ENCODE assay signal across 20 mouse cellular contexts in the genomic region with DNA sequence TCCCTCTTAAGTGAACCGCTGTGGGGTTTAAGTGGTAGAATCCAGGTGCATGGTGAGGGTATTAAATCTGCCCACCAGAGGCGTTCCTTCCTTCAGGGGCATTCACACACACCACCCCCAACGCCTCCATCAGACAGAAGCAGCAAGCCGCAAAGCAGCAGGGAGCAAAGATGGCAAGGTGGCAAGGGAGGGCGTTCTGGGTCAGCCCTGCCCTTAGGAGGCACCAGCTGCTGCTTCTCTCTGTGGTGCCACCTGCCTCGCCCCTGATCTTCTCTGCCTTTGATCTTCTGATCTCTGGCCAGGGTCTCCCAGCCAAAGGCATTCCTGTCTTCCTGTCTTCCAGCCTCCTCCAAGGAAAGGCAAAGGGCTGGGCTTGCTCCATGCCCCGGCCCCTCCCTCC. TPM values are rescaled to one million over a fixed set of nuclear protein-coding genes. Genes with fewer than 3 reads are reported as not detected.
DNase-seq lines count a peak whose midpoint lies in the region; TF ChIP-seq lines count a peak whose summit lies in the region.
"Had no signal": no experiment of that assay in that cellular context is flagged by ENCODE, and none has a peak within 500 bp of the region (broad histone marks: within the 10 kb centered on the region; RNA-seq: fewer than 3 reads in every experiment).

No protein-coding gene starts in this region.

- peaks cover 23% of the 10 kb centered on the region for H3K4me1 ChIP-seq in limb, embryonic 10.5 days

- no peaks in the 10 kb centered on the region for H3K36me3 ChIP-seq in myocyte (ENCODE audit: control insufficient read depth, insufficient read depth)
- no peaks in the 10 kb centered on the region for H3K36me3 ChIP-seq in limb, embryonic 10.5 days
- H3K36me3 ChIP-seq: embryonic facial prominence, embryonic 12.5 days; forebrain, embryonic 15.5 days; G1E; heart, embryonic 12.5 days; hindbrain, embryonic 10.5 days had no signal

- H3K9me3 ChIP-seq in limb, embryonic 10.5 days (replicated peaks) = no peaks in the 10 kb centered on the region
- H3K9me3 ChIP-seq: embryonic facial prominence, embryonic 12.5 days; forebrain, embryonic 15.5 days; G1E; heart, embryonic 12.5 days; hindbrain, embryonic 10.5 days had no signal

- H3ac ChIP-seq in myocyte (ENCODE audit: control insufficient read depth, insufficient read length) = no peak overlapping the region

- H3K27ac ChIP-seq in gastrocnemius, adult 2 months = no peak overlapping the region
- no peak overlapping the region for H3K27ac ChIP-seq in limb, embryonic 10.5 days
- H3K27ac ChIP-seq: embryonic facial prominence, embryonic 12.5 days; forebrain, embryonic 15.5 days; heart, adult 2 months; hindbrain, embryonic 10.5 days; hindbrain, embryonic 14.5 days had no signal

- WGBS in limb, embryonic 10.5 days = 20% methylated on average over 7 of the region's 7 CpGs

- peak; percentile 6 for DNase-seq in gastrocnemius, adult 2 months
- DNase-seq in gastrocnemius, postnatal 25 days = no peak
- peak; percentile 40 to 50 for DNase-seq in thymus, postnatal 10 days (ENCODE audit: low spot score in 2 of 2)
- DNase-seq in thymus, postnatal 4 days = peak; percentile 55
- DNase-seq in limb, embryonic 10.5 days (ENCODE audit: low spot score) = no peak
- DNase-seq in kidney, adult 18-20 months = no peak
- DNase-seq: adrenal gland, adult 8-10 months; adrenal gland, postnatal 36 days; B cell, adult 2 months; cerebellum, adult 2 months; cerebellum, postnatal 10 days; gastrocnemius, postnatal 10 days; heart, adult 2 months had no signal

- H3K27me3 ChIP-seq in myocyte (ENCODE audit: control insufficient read depth, insufficient read depth, insufficient read length) = no peaks in the 10 kb centered on the region
- H3K27me3 ChIP-seq in limb, embryonic 10.5 days (ENCODE audit: low read depth, poor library complexity, severe bottlenecking) = peaks cover 88% of the 10 kb centered on the region

- no peak overlapping the region for H3K4me2 ChIP-seq in myocyte (ENCODE audit: low read depth)
- H3K4me2 ChIP-seq: forebrain, embryonic 15.5 days had no signal

- intact Hi-C loops in gastrocnemius, adult 2 months (cut with DNase I) = no loop called here

- H3K79me2 ChIP-seq in myocyte (ENCODE audit: control insufficient read depth, insufficient read depth) = no peaks in the 10 kb centered on the region

- no peak for TF ChIP-seq CTCF in gastrocnemius, adult 2 months (IDR thresholded peaks at IDR 0.05)

- no peak for TF ChIP-seq POLR2A in myocyte (IDR thresholded peaks at IDR 0.05; ENCODE audit: insufficient read length, low read depth)

- H3K4me3 ChIP-seq in gastrocnemius, adult 2 months = no peak overlapping the region
- no peak overlapping the region for H3K4me3 ChIP-seq in myocyte
- no peak overlapping the region for H3K4me3 ChIP-seq in limb, embryonic 10.5 days
- H3K4me3 ChIP-seq: embryonic facial prominence, embryonic 12.5 days; forebrain, embryonic 15.5 days; heart, adult 2 months; heart, embryonic 12.5 days had no signal

TF ChIP-seq in myocyte, 11 proteins besides CTCF, POLR2A, EP300 and RAD21:
- peak in 2 of 3 experiments; percentile 48 to 96 for TF ChIP-seq MYOD1 (IDR thresholded peaks at IDR 0.05; ENCODE audit: control insufficient read depth in 1 of 3, insufficient read length in 2 of 3, low read depth in 2 of 3)
- TF ChIP-seq MAX (IDR thresholded peaks at IDR 0.05; ENCODE audit: low read depth) = no peak
- TF ChIP-seq CEBPB (IDR thresholded peaks at IDR 0.05; ENCODE audit: insufficient read depth, poor library complexity, severe bottlenecking) = no peak
- peak; percentile 38 to 78 (median 55) for TF ChIP-seq MYOG (IDR thresholded peaks at IDR 0.05; ENCODE audit: control insufficient read depth in 1 of 3, insufficient read depth in 1 of 3, insufficient read length in 2 of 3, low read depth in 2 of 3)
- peak; percentile 35 for TF ChIP-seq TCF12 (IDR thresholded peaks at IDR 0.05; ENCODE audit: insufficient read depth, poor library complexity, severe bottlenecking)

RNA-seq across cellular contexts. Expression of a gene that starts 19.1 kb away (rescaled TPM):
- under 1 TPM; 0.08 to 0.86 TPM for total RNA-seq in gastrocnemius, adult 2 months (2021)
- total RNA-seq in gastrocnemius, postnatal 25 days (2021) = under 1 TPM; 0.51 to 0.54 TPM
- 2.1 TPM for polyA plus RNA-seq in myocyte (2012; fragmentation: generic; extraction: Trizol)
- polyA plus RNA-seq in limb, embryonic 10.5 days (2016; fragmentation: Nextera tagmentation; extraction: Ambion mirVana) = 0.56 and 0.75 TPM in 2 replicates

RNA-seq across cellular contexts. Expression of a gene that starts 46.5 kb away (rescaled TPM):
- total RNA-seq in gastrocnemius, adult 2 months (2021) = under 1 TPM in 1 of 2 experiments, not detected in 1; 0.17 TPM
- total RNA-seq in gastrocnemius, postnatal 25 days (2021) = under 1 TPM; 0.20 to 0.38 TPM
- polyA plus RNA-seq in myocyte (2012; fragmentation: generic; extraction: Trizol) = 0.26 TPM
- polyA plus RNA-seq in limb, embryonic 10.5 days (2016; fragmentation: Nextera tagmentation; extraction: Ambion mirVana) = 1.4 and 1.9 TPM in 2 replicates

Comparison
In these comparisons a context has a peak if more than half of its experiments do, and no peak if none do; other contexts are left out.
1. DNase-seq: peak in gastrocnemius, adult 2 months (single experiment), thymus, postnatal 10 days (2 of 2) and thymus, postnatal 4 days (single experiment); none in gastrocnemius, postnatal 25 days (single experiment), limb, embryonic 10.5 days (single experiment) and kidney, adult 18-20 months (single experiment).